Mouse (Mus musculus): Measurements from ENCODE around the gene Mum1. TPM values are rescaled to one million over a fixed set of nuclear protein-coding genes. Genes with fewer than 3 reads are reported as not detected.
"Not testable (repeated sequence)": the region's sequence is repeated elsewhere in the genome, so short reads cannot be mapped to it uniquely, and the experiment has no call there.

The Mum1 gene
- polyA plus RNA-seq, 1 experiment from 2014 or later: 51.5 TPM

- no peak overlapping the region for H3K9ac ChIP-seq (replicated peaks; ENCODE audit: low read length)
- WGBS: 25% methylated on average over 6 of the region's 6 CpGs
- H3K4me2 ChIP-seq (ENCODE audit: low read length): no peak overlapping the region
- peaks cover 12% of the 10 kb centered on the region for H3K4me1 ChIP-seq (ENCODE audit: control insufficient read depth, insufficient read depth, low read length)
- no peak for ATAC-seq (ENCODE audit: low FRiP score, low TSS enrichment)
- no peaks in the 10 kb centered on the region for H3K36me3 ChIP-seq (ENCODE audit: control insufficient read depth, insufficient read depth, low read length)
- no peaks in the 10 kb centered on the region for H3K9me3 ChIP-seq (ENCODE audit: control insufficient read depth, low read length)
- H3K27me3 ChIP-seq (ENCODE audit: control insufficient read depth, insufficient read depth, low read length): no peaks in the 10 kb centered on the region
- DNase-seq: no peak
- no peak overlapping the region for H3K4me3 ChIP-seq (replicated peaks; ENCODE audit: low read depth, low read length)
- peak overlapping the region; percentile 46 for H3K27ac ChIP-seq (replicated peaks; ENCODE audit: low read depth, low read length)
These were observed 25.7 kb upstream of the Mum1 start for GRCm38 (mm10) chr10:80200485-80200884.

GRCm38 (mm10) chr10:80204055-80204454 lies 22.2 kb upstream of the Mum1 start:
- Histone ChIP-seq H3K36me3 (ENCODE audit: control insufficient read depth, insufficient read depth, low read length) (no peaks in the 10 kb centered on the region), H3K4me3 (replicated peaks; ENCODE audit: low read depth, low read length) (no peak overlapping the region), H3K9ac (replicated peaks; ENCODE audit: low read length) (no peak overlapping the region), H3K27me3 (ENCODE audit: control insufficient read depth, insufficient read depth, low read length) (no peaks in the 10 kb centered on the region), H3K4me2 (ENCODE audit: low read length) (no peak overlapping the region), H3K4me1 (ENCODE audit: control insufficient read depth, insufficient read depth, low read length) (peaks cover 27% of the 10 kb centered on the region), H3K9me3 (ENCODE audit: control insufficient read depth, low read length) (no peaks in the 10 kb centered on the region), H3K27ac (replicated peaks; ENCODE audit: low read depth, low read length) (peak overlapping the region; percentile 45; the same call in 1 of the 2 replicates)
- 4% methylated on average over 7 of the region's 7 CpGs for WGBS
- no peak for DNase-seq
- ATAC-seq (ENCODE audit: low FRiP score, low TSS enrichment): no peak

- WGBS: 16% methylated on average over 1 of the region's 1 CpGs
- Histone ChIP-seq H3K9me3 (ENCODE audit: control insufficient read depth, low read length) (no peaks in the 10 kb centered on the region), H3K9ac (replicated peaks; ENCODE audit: low read length) (no peak overlapping the region)
These were observed 19.0 kb upstream of the Mum1 start for GRCm38 (mm10) chr10:80207201-80207600.

GRCm38 (mm10) chr10:80207676-80208075 lies 18.6 kb upstream of the Mum1 start:
- Histone ChIP-seq H3K9me3 (ENCODE audit: control insufficient read depth, low read length) (no peaks in the 10 kb centered on the region), H3K27me3 (ENCODE audit: control insufficient read depth, insufficient read depth, low read length) (no peaks in the 10 kb centered on the region), H3K4me2 (ENCODE audit: low read length) (no peak overlapping the region), H3K4me3 (replicated peaks; ENCODE audit: low read depth, low read length) (no peak overlapping the region), H3K36me3 (ENCODE audit: control insufficient read depth, insufficient read depth, low read length) (no peaks in the 10 kb centered on the region), H3K9ac (replicated peaks; ENCODE audit: low read length) (no peak overlapping the region), H3K27ac (replicated peaks; ENCODE audit: low read depth, low read length) (peak overlapping the region; percentile 92), H3K4me1 (ENCODE audit: control insufficient read depth, insufficient read depth, low read length) (peaks cover 31% of the 10 kb centered on the region)
- peak; percentile 55 for ATAC-seq (ENCODE audit: low FRiP score, low TSS enrichment)
- WGBS: 20% methylated on average over 10 of the region's 10 CpGs
- DNase-seq: peak; percentile 66

More at GRCm38 (mm10) chr10:80207201-80207600, 19.0 kb upstream of the Mum1 start:
- no peaks in the 10 kb centered on the region for H3K36me3 ChIP-seq (ENCODE audit: control insufficient read depth, insufficient read depth, low read length)
- no peak for ATAC-seq (ENCODE audit: low FRiP score, low TSS enrichment)
- peaks cover 31% of the 10 kb centered on the region for H3K4me1 ChIP-seq (ENCODE audit: control insufficient read depth, insufficient read depth, low read length)
- no peaks in the 10 kb centered on the region for H3K27me3 ChIP-seq (ENCODE audit: control insufficient read depth, insufficient read depth, low read length)
- H3K27ac ChIP-seq (replicated peaks; ENCODE audit: low read depth, low read length): peak overlapping the region; percentile 92
- no peak overlapping the region for H3K4me2 ChIP-seq (ENCODE audit: low read length)
- H3K4me3 ChIP-seq (replicated peaks; ENCODE audit: low read depth, low read length): no peak overlapping the region
- DNase-seq: no peak

- peak overlapping the region; percentile 11 for H3K4me3 ChIP-seq (replicated peaks; ENCODE audit: low read depth, low read length)
- peak overlapping the region; percentile 52 for H3K4me2 ChIP-seq (ENCODE audit: low read length)
These were observed 18.0 kb upstream of the Mum1 start for GRCm38 (mm10) chr10:80208248-80208647.

GRCm38 (mm10) chr10:80208841-80209371 lies 17.3 kb upstream of the Mum1 start:
- ATAC-seq (ENCODE audit: low FRiP score, low TSS enrichment): 0 out of 2 replicates have a peak, but pooled peaks have one; percentile 38
- peak; percentile 89 for DNase-seq
- Histone ChIP-seq H3K4me3 (replicated peaks; ENCODE audit: low read depth, low read length) (peak overlapping the region; percentile 11), H3K4me1 (ENCODE audit: control insufficient read depth, insufficient read depth, low read length) (peaks cover 28% of the 10 kb centered on the region), H3K9ac (replicated peaks; ENCODE audit: low read length) (peak overlapping the region; percentile 50), H3K27ac (replicated peaks; ENCODE audit: low read depth, low read length) (peak overlapping the region; percentile 92), H3K36me3 (ENCODE audit: control insufficient read depth, insufficient read depth, low read length) (no peaks in the 10 kb centered on the region), H3K27me3 (ENCODE audit: control insufficient read depth, insufficient read depth, low read length) (no peaks in the 10 kb centered on the region), H3K4me2 (ENCODE audit: low read length) (peak overlapping the region; percentile 52), H3K9me3 (ENCODE audit: control insufficient read depth, low read length) (no peaks in the 10 kb centered on the region)
- WGBS: 2% methylated on average over 24 of the region's 24 CpGs

More at GRCm38 (mm10) chr10:80208248-80208647, 18.0 kb upstream of the Mum1 start:
- 45% methylated on average over 4 of the region's 4 CpGs for WGBS
- DNase-seq (no peak), ATAC-seq (ENCODE audit: low FRiP score, low TSS enrichment) (no peak)
- H3K36me3 ChIP-seq (ENCODE audit: control insufficient read depth, insufficient read depth, low read length): no peaks in the 10 kb centered on the region
- H3K27ac ChIP-seq (replicated peaks; ENCODE audit: low read depth, low read length): peak overlapping the region; percentile 92
- H3K9me3 ChIP-seq (ENCODE audit: control insufficient read depth, low read length): no peaks in the 10 kb centered on the region
- H3K4me1 ChIP-seq (ENCODE audit: control insufficient read depth, insufficient read depth, low read length): peaks cover 31% of the 10 kb centered on the region
- no peaks in the 10 kb centered on the region for H3K27me3 ChIP-seq (ENCODE audit: control insufficient read depth, insufficient read depth, low read length)
- peak overlapping the region; percentile 50 for H3K9ac ChIP-seq (replicated peaks; ENCODE audit: low read length)

- WGBS: 74% methylated on average over 7 of the region's 7 CpGs
- H3K4me1 ChIP-seq (ENCODE audit: control insufficient read depth, insufficient read depth, low read length): peaks cover 33% of the 10 kb centered on the region
- H3K27ac ChIP-seq (replicated peaks; ENCODE audit: low read depth, low read length); H3K36me3 ChIP-seq (ENCODE audit: control insufficient read depth, insufficient read depth, low read length); H3K9ac ChIP-seq (replicated peaks; ENCODE audit: low read length); H3K9me3 ChIP-seq (ENCODE audit: control insufficient read depth, low read length); ATAC-seq (ENCODE audit: low FRiP score, low TSS enrichment); H3K4me3 ChIP-seq (replicated peaks; ENCODE audit: low read depth, low read length); DNase-seq; H3K27me3 ChIP-seq (ENCODE audit: control insufficient read depth, insufficient read depth, low read length); H3K4me2 ChIP-seq (ENCODE audit: low read length): not testable (repeated sequence)
These were observed 14.6 kb upstream of the Mum1 start for GRCm38 (mm10) chr10:80211547-80212103.

GRCm38 (mm10) chr10:80215048-80215772 lies 11.0 kb upstream of the Mum1 start:
- Histone ChIP-seq H3K4me1 (ENCODE audit: control insufficient read depth, insufficient read depth, low read length) (peaks cover 11% of the 10 kb centered on the region; the same call in 1 of the 2 replicates), H3K27me3 (ENCODE audit: control insufficient read depth, insufficient read depth, low read length) (no peaks in the 10 kb centered on the region), H3K9ac (replicated peaks; ENCODE audit: low read length) (peak overlapping the region; percentile 17; the same call in 1 of the 2 replicates), H3K4me3 (replicated peaks; ENCODE audit: low read depth, low read length) (no peak overlapping the region), H3K27ac (replicated peaks; ENCODE audit: low read depth, low read length) (peak overlapping the region; percentile 60), H3K9me3 (ENCODE audit: control insufficient read depth, low read length) (no peaks in the 10 kb centered on the region), H3K36me3 (ENCODE audit: control insufficient read depth, insufficient read depth, low read length) (no peaks in the 10 kb centered on the region), H3K4me2 (ENCODE audit: low read length) (peak overlapping the region; percentile 2; the same call in 1 of the 2 replicates)
- WGBS: 8% methylated on average over 16 of the region's 16 CpGs
- ATAC-seq (ENCODE audit: low FRiP score, low TSS enrichment) (no peak), DNase-seq (peak; percentile 58)

Measured in midbrain, embryonic 14.5 days (tissue).